Mouse (Mus musculus) small intestine, adult 2 months (tissue): Measurements from ENCODE around the gene Ptpre. TPM values are rescaled to one million over a fixed set of nuclear protein-coding genes. Genes with fewer than 3 reads are reported as not detected.
"Not testable (repeated sequence)": the region's sequence is repeated elsewhere in the genome, so short reads cannot be mapped to it uniquely, and the experiment has no call there.

Source experiments
- H3K27ac ChIP-seq: fragments of 200-500 bp; 2 replicates; pipeline ENCODE4 v1.5.1; 2012; ENCODE audit warnings: low read depth, low read length, control low read depth, inconsistent platforms; ENCODE audit not compliant: insufficient read depth
- H3K27me3 ChIP-seq: fragments of 200-500 bp; 2 replicates; pipeline ENCODE4 v1.6.1; 2012; ENCODE audit warnings: mild to moderate bottlenecking, moderate library complexity, low read length, inconsistent platforms; ENCODE audit not compliant: control insufficient read depth, insufficient read depth
- H3K36me3 ChIP-seq: fragments of 200-500 bp; 2 replicates; pipeline ENCODE4 v1.6.1; 2012; ENCODE audit warnings: mild to moderate bottlenecking, low read length, control low read depth, inconsistent platforms; ENCODE audit not compliant: control insufficient read depth, insufficient read depth
- H3K4me1 ChIP-seq: fragments of 200-500 bp; 2 replicates; pipeline ENCODE4 v1.6.1; 2012; ENCODE audit warnings: low read length, inconsistent platforms, mixed read lengths; ENCODE audit not compliant: control insufficient read depth, insufficient read depth, insufficient read length
- H3K4me3 ChIP-seq: fragments of 200-500 bp; 2 replicates; pipeline ENCODE4 v1.5.1; 2012; ENCODE audit warnings: low read depth, mild to moderate bottlenecking, control low read depth, inconsistent platforms, low read length, moderate library complexity
- CTCF ChIP-seq: fragments of 200-500 bp; IDR thresholded peaks from 2 replicates; pipeline ENCODE4 v1.5.1; 2012; ENCODE audit warnings: low read depth, mild to moderate bottlenecking, control low read depth, inconsistent platforms, low read length, moderate library complexity, mixed read lengths; ENCODE audit not compliant: insufficient replicate concordance, insufficient read length; ENCODE audit errors: extremely low read depth
- POLR2A ChIP-seq: fragments of 200-500 bp; IDR thresholded peaks from 2 replicates; pipeline ENCODE4 v1.6.1; 2012; ENCODE audit warnings: low read depth, mild to moderate bottlenecking, control low read depth, inconsistent platforms, low read length, moderate library complexity
- WGBS: fragments of 180-500 bp; shearing (Covaris S2); methylation state at CpG from one replicate; pipeline ENCODE4 v1.1.7; 2018; 5-methylcytosine and 5-hydroxymethylcytosine counted together
- polyA plus RNA-seq: library from polyadenylated mRNA; depleted of rRNA; stranded (reverse); fragments of >200 nt; gene quantifications from 2 replicates; pipeline ENCODE4 v1.2.3, GENCODE M21; 2012

Gene Ptpre
- polyA plus RNA-seq, 1 experiment = 17.0 TPM

DNA sequence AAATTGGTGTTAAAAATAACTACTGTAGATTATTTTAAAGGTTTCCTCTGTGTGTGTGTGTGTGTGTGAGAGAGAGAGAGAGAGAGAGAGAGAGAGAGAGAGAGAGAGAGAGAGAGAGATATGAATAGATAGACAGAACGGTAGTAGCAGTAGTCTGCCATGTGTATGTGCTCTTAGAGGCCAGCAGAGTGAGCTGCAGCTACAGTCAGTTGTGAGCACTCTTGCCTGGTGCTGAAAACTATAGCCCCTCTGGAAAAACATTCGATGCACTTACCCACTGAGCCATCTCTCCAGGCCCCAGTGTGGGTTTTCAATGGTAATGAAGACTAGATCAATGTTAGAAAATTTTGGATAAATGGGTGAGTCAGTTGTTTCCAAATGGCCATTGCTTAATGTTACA, 37.9 kb upstream of the Ptpre start:
- TF ChIP-seq POLR2A (no peak), CTCF (peak; percentile 25; the same call in 1 of the 2 replicates)
- H3K4me1 ChIP-seq = no peaks in the 10 kb centered on the region; the same call in 1 of the 2 replicates

GRCm38 (mm10) chr7:135506506-135506905, 30.8 kb upstream of the Ptpre start:
- H3K4me1 ChIP-seq = peaks cover 19% of the 10 kb centered on the region
- not testable (repeated sequence) for H3K27ac ChIP-seq, H3K27me3 ChIP-seq, H3K36me3 ChIP-seq, H3K4me3 ChIP-seq
- WGBS = 94% methylated on average over 5 of the region's 5 CpGs

More for the DNA sequence above, 37.9 kb upstream of the Ptpre start:
- no peak overlapping the region for H3K27ac ChIP-seq
- WGBS = 40% methylated on average over 2 of the region's 2 CpGs
- H3K36me3 ChIP-seq = no peaks in the 10 kb centered on the region
- H3K4me3 ChIP-seq = no peak overlapping the region
- no peaks in the 10 kb centered on the region for H3K27me3 ChIP-seq

DNA sequence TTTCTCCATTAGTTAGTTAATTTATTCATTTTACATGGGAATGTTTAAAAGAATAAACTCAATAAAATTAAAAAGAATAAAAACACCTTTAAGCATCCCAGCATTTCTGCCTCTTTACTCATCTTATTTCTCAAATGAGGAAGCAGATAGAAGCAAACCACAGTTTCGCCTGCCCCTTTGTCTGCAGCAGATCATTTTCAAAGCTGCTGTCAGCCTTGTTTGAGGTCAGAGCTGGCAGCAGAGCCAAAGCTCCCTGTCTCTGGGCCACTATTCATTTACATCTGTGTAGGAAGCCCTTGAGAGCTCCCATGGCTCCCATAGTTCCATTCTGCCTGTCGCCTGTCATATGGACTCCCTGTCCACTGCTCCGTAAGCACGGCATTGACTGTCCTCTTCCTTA, 28.7 kb upstream of the Ptpre start:
- Histone ChIP-seq H3K4me1 (peaks cover 19% of the 10 kb centered on the region), H3K36me3 (peaks cover 19% of the 10 kb centered on the region), H3K27me3 (no peaks in the 10 kb centered on the region), H3K27ac (peak overlapping the region; percentile 85), H3K4me3 (no peak overlapping the region)
- WGBS = 77% methylated on average over 4 of the region's 4 CpGs
- TF ChIP-seq POLR2A (no peak), CTCF (no peak)

- H3K4me3 ChIP-seq = no peak overlapping the region
- no peak for TF ChIP-seq CTCF
- peak; percentile 67; the same call in 1 of the 2 replicates for TF ChIP-seq POLR2A
- peaks cover 25% of the 10 kb centered on the region for H3K36me3 ChIP-seq
- H3K27ac ChIP-seq = peak overlapping the region; percentile 96
- H3K27me3 ChIP-seq = no peaks in the 10 kb centered on the region
- peaks cover 19% of the 10 kb centered on the region for H3K4me1 ChIP-seq
- 24% methylated on average over 3 of the region's 3 CpGs for WGBS
These were observed 28.0 kb upstream of the Ptpre start for GRCm38 (mm10) chr7:135509272-135509671.

GRCm38 (mm10) chr7:135510431-135510830, 26.9 kb upstream of the Ptpre start:
- Histone ChIP-seq H3K27ac (peak overlapping the region; percentile 96), H3K4me1 (peaks cover 19% of the 10 kb centered on the region), H3K4me3 (no peak overlapping the region), H3K36me3 (peaks cover 31% of the 10 kb centered on the region), H3K27me3 (no peaks in the 10 kb centered on the region)
- 42% methylated on average over 5 of the region's 5 CpGs for WGBS
- TF ChIP-seq POLR2A (no peak), CTCF (no peak)

DNA sequence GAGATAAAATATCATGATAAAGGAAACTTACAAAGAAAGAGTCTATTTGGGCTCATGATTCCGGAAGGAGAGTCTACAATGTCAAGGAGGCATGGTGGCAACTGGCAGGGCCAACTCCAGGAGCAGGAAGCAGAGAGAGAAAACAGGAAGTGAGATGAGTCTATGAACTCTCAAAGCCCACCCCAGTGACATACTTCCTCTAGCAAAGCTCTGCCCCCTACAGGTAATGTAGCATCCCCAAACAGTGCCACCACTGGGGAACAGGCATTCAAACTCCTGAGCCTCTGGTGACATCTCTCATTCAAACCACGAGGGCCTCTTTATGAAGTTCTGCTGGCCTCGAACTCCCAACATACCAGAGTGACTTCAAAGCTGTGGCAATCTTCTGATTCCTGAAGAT, 25.6 kb upstream of the Ptpre start:
- H3K27me3 ChIP-seq = no peaks in the 10 kb centered on the region
- H3K4me1 ChIP-seq = peaks cover 19% of the 10 kb centered on the region
- H3K4me3 ChIP-seq = no peak overlapping the region
- H3K27ac ChIP-seq = peak overlapping the region; percentile 12; the same call in 1 of the 2 replicates
- TF ChIP-seq CTCF (no peak), POLR2A (no peak)
- WGBS = 83% methylated on average over 3 of the region's 3 CpGs
- peaks cover 41% of the 10 kb centered on the region for H3K36me3 ChIP-seq

GRCm38 (mm10) chr7:135517191-135517590, 20.1 kb upstream of the Ptpre start:
- no peak for TF ChIP-seq CTCF
- no peak for TF ChIP-seq POLR2A
- Histone ChIP-seq H3K36me3 (peaks cover 59% of the 10 kb centered on the region), H3K27ac (no peak overlapping the region), H3K27me3 (no peaks in the 10 kb centered on the region), H3K4me3 (no peak overlapping the region), H3K4me1 (peaks cover 2% of the 10 kb centered on the region; the same call in 1 of the 2 replicates)
- 71% methylated on average over 4 of the region's 4 CpGs for WGBS

DNA sequence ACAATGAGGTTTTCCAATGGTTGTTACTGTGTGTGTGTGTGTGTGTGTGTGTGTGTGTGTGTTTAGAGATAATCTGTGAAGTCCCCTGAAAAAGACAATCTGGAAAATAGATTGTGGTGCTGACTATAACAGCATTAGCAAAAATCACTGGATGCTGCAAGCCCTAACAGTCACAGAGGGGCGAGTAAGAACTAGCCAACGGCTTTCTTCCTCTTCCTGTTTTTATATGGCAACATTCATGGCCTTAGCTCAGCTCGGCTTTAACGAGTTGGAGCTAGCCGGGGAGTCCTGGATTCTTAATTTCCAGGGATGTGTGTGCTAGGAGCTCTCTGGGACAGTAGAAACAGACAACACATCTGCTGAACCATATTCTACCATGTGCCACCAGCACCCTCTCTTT, 17.0 kb upstream of the Ptpre start:
- no peaks in the 10 kb centered on the region for H3K27me3 ChIP-seq
- peaks cover 39% of the 10 kb centered on the region for H3K36me3 ChIP-seq
- WGBS = 58% methylated on average over 5 of the region's 5 CpGs
- peaks cover 22% of the 10 kb centered on the region for H3K4me1 ChIP-seq
- no peak for TF ChIP-seq POLR2A
- TF ChIP-seq CTCF = no peak
- H3K27ac ChIP-seq = no peak overlapping the region
- no peak overlapping the region for H3K4me3 ChIP-seq
